Mouse (Mus musculus) hindbrain, embryonic 10.5 days (tissue): ENCODE results near the gene Mcm2. TPM values are rescaled to one million over a fixed set of nuclear protein-coding genes. Genes with fewer than 3 reads are reported as not detected.

Experiments used
- DNase-seq: peaks from one replicate; pipeline ENCODE4 v3.0.0-alpha.2; 2017; ENCODE audit warnings: low spot score
- H3K27ac ChIP-seq: fragments of 300-500 bp; sonication (generic); 2 replicates; pipeline ENCODE4 v1.5.1; 2016; ENCODE audit warnings: mild to moderate bottlenecking, moderate library complexity
- H3K27me3 ChIP-seq: fragments of 300-500 bp; sonication (generic); 2 replicates; pipeline ENCODE4 v1.6.1; 2016; ENCODE audit warnings: mild to moderate bottlenecking; ENCODE audit not compliant: poor library complexity, insufficient read depth, severe bottlenecking
- H3K36me3 ChIP-seq: fragments of 300-500 bp; sonication (generic); 2 replicates; pipeline ENCODE4 v1.6.1; 2016; ENCODE audit warnings: mild to moderate bottlenecking, moderate library complexity
- H3K4me1 ChIP-seq: fragments of 300-500 bp; sonication (generic); replicated peaks from 2 replicates; pipeline ENCODE4 v1.6.1; 2016; ENCODE audit warnings: mild to moderate bottlenecking
- H3K4me3 ChIP-seq: fragments of 300-500 bp; sonication (generic); 2 replicates; pipeline ENCODE4 v1.5.1; 2016; ENCODE audit warnings: mild to moderate bottlenecking, moderate library complexity
- H3K9me3 ChIP-seq: fragments of 300-500 bp; sonication (generic); 2 replicates; pipeline ENCODE4 v1.6.1; 2016; ENCODE audit warnings: mild to moderate bottlenecking, moderate library complexity
- WGBS: fragments of 180-500 bp; shearing (Covaris S2); methylation state at CpG from one replicate; pipeline ENCODE4 v1.1.7; 2016; 5-methylcytosine and 5-hydroxymethylcytosine counted together
- polyA plus RNA-seq: library from polyadenylated mRNA; unstranded; fragments of >200 nt; fragmentation: Nextera tagmentation; extraction: Ambion mirVana; gene quantifications from 2 replicates; pipeline ENCODE4 v1.2.1, GENCODE M21; 2016

Mcm2 gene
- polyA plus RNA-seq, 1 experiment from 2014 or later, result 222 TPM

DNA sequence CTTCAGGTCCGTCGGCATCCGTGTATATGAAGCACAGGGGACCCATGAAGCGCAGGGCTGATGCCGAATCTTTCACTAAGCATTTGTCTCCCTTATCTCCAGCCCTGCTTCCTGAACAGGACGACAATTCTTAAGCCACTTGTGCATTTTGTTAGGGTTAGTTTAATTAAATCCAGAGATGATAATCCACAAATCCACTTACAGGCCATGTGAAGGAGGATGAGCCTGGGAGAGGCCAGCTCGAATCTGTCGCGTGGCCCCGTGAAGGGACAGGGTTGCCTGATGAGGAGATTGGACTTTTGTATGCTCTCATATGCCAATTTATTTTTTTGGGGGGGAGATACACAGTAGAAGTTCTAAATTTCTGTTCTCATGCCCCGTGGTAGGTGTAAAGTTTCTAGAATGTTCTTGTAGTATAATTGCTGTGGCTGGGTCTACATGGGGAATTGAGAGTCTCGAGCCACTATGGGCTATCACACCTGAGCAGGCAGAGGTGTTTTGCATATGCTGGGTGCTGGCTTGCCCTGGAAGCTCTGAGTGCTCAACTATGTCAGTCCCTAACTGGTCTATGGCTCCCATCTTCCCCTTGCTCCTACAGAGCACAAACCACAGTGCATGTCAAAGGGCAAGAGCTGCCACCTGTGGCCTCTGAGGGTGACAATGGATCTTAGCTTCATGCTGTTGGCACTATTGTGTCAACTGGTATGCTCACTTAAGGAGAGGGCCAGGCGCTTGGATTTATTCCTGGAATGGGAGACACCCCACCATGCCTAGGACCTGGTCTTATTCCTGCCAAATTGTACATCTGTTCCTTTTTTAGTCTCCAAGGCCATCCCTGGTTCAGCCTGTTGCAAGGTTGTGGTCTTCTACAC is 38.0 kb upstream of the Mcm2 start:
- no peak overlapping the region for H3K4me3 ChIP-seq
- peaks cover 95% of the 10 kb centered on the region for H3K4me1 ChIP-seq
- peak overlapping the region; percentile 91 for H3K27ac ChIP-seq
- no peaks in the 10 kb centered on the region for H3K9me3 ChIP-seq
- H3K27me3 ChIP-seq, result peaks cover 44% of the 10 kb centered on the region
- DNase-seq, result no peak
- WGBS, result 61% methylated on average over 13 of the region's 13 CpGs
- H3K36me3 ChIP-seq, result no peaks in the 10 kb centered on the region

DNA sequence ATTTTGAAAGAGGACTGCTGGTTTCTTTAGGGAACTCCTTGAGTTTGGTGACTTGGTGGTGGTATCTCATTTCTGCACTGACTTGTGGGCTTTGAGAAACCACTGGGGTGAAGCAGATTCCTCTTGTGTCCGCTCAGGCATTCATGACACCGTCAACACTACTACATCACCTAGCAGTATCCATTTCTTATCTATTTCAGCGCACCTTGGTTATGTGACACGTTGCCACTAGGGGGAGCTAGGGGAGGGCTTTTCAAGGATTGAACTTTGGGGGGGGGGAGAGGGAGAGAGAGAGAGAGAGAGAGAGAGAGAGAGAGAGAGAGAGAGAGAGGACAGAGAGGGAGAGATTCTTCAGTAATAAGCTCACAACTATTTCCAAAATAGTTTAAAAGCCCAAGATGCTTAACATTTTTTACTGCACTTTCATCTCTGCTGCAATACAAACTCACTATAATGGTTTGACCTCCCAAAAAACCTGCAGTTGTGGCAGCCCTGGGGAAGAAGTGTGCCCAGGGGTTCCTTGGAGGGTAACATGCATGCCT is 37.2 kb upstream of the Mcm2 start:
- peak overlapping the region; percentile 91 for H3K27ac ChIP-seq
- no peaks in the 10 kb centered on the region for H3K36me3 ChIP-seq
- H3K27me3 ChIP-seq, result peaks cover 38% of the 10 kb centered on the region
- peaks cover 95% of the 10 kb centered on the region for H3K4me1 ChIP-seq
- WGBS, result 11% methylated on average over 4 of the region's 4 CpGs
- H3K9me3 ChIP-seq, result no peaks in the 10 kb centered on the region
- DNase-seq, result peak; percentile 56
- no peak overlapping the region for H3K4me3 ChIP-seq

DNA sequence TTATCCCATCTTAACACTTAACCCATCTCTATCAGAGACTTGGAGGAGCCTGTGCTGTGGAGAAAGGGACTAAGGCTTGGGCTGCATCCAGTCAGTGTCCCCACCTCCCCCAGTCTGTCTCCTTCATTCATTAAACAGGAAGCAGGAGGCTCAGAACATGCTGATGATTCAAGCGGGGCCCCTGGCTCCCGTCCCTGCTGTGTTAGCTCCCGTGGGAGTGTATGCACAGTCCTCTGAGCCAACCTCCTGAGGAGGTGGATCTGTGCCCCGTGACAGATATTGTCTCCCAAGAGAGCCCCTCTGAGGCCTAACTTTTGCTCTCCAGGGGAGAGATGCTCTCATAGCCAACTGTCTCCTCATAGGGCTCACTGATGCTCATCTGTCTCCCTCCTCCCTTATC is 36.2 kb upstream of the Mcm2 start:
- H3K27ac ChIP-seq, result peak overlapping the region; percentile 93

DNA sequence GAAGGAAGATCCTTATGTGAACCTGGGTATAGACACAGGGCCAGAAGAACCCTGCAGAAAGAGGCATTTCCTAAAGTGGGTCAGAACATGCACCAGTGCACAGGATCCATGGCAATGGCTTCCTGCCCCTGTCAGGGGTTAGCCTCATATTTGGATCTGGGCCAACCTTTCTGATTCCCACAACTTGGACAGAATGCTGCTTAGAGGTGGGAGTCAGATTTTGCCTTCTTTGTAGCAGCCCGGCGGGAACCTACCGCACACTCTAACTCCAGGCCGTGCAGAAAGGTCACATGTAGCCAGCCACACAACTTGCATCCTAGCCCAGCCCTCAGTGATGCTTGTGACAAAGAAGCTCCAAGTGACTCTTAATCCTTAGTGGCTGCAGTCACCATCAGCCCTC is 35.6 kb upstream of the Mcm2 start:
- DNase-seq, result no peak
- peaks cover 35% of the 10 kb centered on the region for H3K27me3 ChIP-seq
- H3K36me3 ChIP-seq, result no peaks in the 10 kb centered on the region
- H3K27ac ChIP-seq, result peak overlapping the region; percentile 93
- H3K9me3 ChIP-seq, result no peaks in the 10 kb centered on the region
- 35% methylated on average over 4 of the region's 4 CpGs for WGBS
- H3K4me1 ChIP-seq, result peaks cover 95% of the 10 kb centered on the region
- no peak overlapping the region for H3K4me3 ChIP-seq

More for the DNA sequence above, 36.2 kb upstream of the Mcm2 start:
- no peak for DNase-seq
- Histone ChIP-seq H3K4me1 (peaks cover 95% of the 10 kb centered on the region), H3K27me3 (peaks cover 35% of the 10 kb centered on the region), H3K36me3 (no peaks in the 10 kb centered on the region), H3K4me3 (no peak overlapping the region), H3K9me3 (no peaks in the 10 kb centered on the region)
- WGBS, result 16% methylated on average over 4 of the region's 4 CpGs

DNA sequence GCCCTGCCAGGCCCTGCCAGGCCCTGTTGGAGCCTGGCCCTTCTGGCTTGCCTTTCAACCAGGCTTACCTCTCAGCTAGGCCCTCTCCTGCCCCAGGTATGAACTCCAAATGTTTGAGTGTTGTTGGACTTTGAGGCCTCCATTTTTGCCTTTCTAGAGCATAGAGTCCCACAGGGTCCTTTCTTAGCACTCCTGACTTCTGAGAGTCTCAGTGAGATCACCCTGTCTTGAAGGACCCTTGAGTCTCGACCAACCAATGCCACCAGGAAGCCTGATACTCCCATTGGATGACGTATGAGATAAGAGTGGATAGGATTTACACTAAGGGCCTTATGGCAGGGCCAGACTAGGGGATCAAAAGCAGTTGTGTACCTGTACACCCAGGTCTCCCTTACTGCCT is 32.9 kb upstream of the Mcm2 start:
- Histone ChIP-seq H3K36me3 (no peaks in the 10 kb centered on the region), H3K9me3 (no peaks in the 10 kb centered on the region), H3K27ac (peak overlapping the region; percentile 93), H3K27me3 (peaks cover 29% of the 10 kb centered on the region), H3K4me3 (no peak overlapping the region), H3K4me1 (peaks cover 94% of the 10 kb centered on the region)
- no peak for DNase-seq
- WGBS, result 78% methylated on average over 2 of the region's 2 CpGs

DNA sequence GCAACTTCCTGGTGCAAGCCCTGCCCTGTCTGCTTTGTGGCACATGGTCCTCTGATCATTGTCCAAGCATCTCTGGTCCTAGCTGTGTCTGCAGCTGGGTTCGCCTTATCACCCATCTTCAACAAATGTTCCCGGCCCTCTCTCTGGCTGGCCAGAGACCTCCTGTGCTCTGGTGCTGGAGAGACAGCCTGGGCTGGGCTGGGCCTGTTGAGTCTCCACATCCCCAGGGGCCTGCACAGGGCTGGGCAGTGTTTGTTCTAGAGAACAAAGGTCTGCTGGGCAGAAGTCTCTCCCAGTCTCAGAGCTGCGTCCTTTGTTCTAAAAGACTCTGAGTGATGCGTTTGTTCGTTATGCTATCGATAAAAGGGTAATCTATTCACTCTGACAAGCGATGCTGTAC is 31.5 kb upstream of the Mcm2 start:
- H3K9me3 ChIP-seq, result no peaks in the 10 kb centered on the region
- peak overlapping the region; percentile 93 for H3K27ac ChIP-seq
- H3K4me1 ChIP-seq, result peaks cover 94% of the 10 kb centered on the region
- WGBS, result 37% methylated on average over 7 of the region's 7 CpGs
- no peak overlapping the region for H3K4me3 ChIP-seq
- H3K27me3 ChIP-seq, result peaks cover 23% of the 10 kb centered on the region
- no peaks in the 10 kb centered on the region for H3K36me3 ChIP-seq
- DNase-seq, result peak; percentile 63

DNA sequence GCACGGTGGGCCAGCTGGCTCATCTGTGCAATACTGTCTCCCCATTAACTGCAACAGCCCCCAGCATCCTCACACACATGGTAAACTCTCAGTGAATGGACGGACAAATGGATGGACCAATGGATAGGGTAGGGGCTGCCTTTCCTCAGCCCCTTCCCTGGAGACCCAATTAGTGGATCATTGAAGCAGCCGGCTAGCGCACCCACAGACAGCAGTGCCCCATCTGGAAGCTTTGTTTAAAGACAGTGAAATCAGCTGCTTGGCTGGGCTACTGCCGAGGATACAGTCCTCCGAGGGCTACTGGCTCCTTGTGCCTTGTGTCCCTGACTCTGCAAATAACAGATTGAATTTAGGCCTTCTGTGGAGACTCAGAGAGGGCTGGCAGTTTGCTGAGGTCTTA is 30.9 kb upstream of the Mcm2 start:
- WGBS, result 48% methylated on average over 6 of the region's 6 CpGs
- peak; percentile 54 for DNase-seq
- Histone ChIP-seq H3K9me3 (no peaks in the 10 kb centered on the region), H3K4me3 (no peak overlapping the region), H3K36me3 (no peaks in the 10 kb centered on the region), H3K27me3 (peaks cover 18% of the 10 kb centered on the region; the same call in 1 of the 2 replicates), H3K4me1 (peaks cover 94% of the 10 kb centered on the region), H3K27ac (peak overlapping the region; percentile 93)

DNA sequence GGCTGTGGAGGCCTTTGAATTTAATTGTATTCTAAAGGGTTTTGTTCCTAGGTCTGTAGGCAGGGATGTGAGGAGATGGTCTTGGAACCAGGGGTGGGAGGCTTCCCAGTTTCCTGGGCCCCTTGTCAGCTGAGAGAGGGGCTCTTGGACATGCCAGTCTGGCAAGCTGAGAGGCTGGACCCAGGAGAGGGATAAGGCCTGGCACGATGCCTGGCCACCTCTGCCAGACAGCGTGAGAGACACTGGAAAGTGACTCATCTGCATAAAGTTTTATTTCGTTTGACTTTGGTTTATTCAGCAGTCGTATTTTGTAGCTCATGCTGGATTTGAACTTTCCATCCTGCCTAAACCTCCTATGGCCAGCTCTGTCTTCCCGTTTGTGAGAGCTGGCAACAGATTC is 30.0 kb upstream of the Mcm2 start:
- Histone ChIP-seq H3K4me1 (peaks cover 94% of the 10 kb centered on the region), H3K27me3 (peaks cover 10% of the 10 kb centered on the region; the same call in 1 of the 2 replicates), H3K4me3 (no peak overlapping the region), H3K9me3 (no peaks in the 10 kb centered on the region), H3K36me3 (no peaks in the 10 kb centered on the region), H3K27ac (peak overlapping the region; percentile 93)
- 84% methylated on average over 5 of the region's 5 CpGs for WGBS
- no peak for DNase-seq

DNA sequence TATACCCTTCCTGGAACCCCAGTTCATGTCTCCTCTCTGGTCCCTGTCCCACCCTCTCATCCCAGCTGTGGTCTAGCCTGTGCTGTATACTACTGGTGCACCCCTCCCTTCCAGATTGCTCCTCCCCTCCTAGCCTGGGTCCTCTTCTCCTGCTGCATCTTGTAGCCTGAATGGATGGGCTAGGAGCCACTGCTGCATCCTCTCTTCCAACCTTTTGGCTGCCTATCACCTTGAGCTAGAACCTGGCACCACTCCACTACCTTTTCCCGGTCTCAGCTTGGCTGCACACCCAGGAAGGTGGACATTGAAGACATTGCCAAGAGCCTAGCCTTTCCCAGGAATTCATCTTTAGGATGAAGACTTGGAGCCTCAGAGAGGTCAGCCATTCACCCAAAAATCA is 29.4 kb upstream of the Mcm2 start:
- Histone ChIP-seq H3K4me3 (no peak overlapping the region), H3K27ac (peak overlapping the region; percentile 93), H3K9me3 (no peaks in the 10 kb centered on the region), H3K36me3 (no peaks in the 10 kb centered on the region), H3K4me1 (peaks cover 91% of the 10 kb centered on the region), H3K27me3 (peaks cover 5% of the 10 kb centered on the region; the same call in 1 of the 2 replicates)
- DNase-seq, result no peak
- 91% methylated on average over 1 of the region's 1 CpGs for WGBS

DNA sequence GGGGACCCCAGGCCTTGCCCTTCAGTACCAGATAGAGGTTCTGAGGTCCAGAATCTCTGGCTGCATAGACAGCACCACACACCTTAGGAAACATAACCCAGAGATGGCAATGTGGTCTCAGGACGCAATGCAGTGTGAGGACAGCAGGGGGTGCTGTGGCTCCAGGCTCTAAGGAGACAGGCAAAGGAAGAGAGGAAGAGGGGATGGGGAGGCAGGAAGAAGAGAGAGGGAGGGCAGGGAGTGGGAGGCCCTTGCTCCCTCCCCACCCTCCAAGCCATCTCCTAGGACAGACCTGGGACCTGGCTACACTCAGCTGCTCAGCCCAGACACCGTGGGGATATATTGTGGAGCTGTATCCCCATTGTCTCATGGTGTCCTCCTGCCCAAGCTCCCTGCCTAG is 29.0 kb upstream of the Mcm2 start:
- Histone ChIP-seq H3K36me3 (no peaks in the 10 kb centered on the region), H3K4me3 (no peak overlapping the region), H3K27ac (peak overlapping the region; percentile 93), H3K9me3 (no peaks in the 10 kb centered on the region), H3K4me1 (peaks cover 86% of the 10 kb centered on the region), H3K27me3 (peaks cover 3% of the 10 kb centered on the region; the same call in 1 of the 2 replicates)
- peak; percentile 84 for DNase-seq
- 10% methylated on average over 2 of the region's 2 CpGs for WGBS

DNA sequence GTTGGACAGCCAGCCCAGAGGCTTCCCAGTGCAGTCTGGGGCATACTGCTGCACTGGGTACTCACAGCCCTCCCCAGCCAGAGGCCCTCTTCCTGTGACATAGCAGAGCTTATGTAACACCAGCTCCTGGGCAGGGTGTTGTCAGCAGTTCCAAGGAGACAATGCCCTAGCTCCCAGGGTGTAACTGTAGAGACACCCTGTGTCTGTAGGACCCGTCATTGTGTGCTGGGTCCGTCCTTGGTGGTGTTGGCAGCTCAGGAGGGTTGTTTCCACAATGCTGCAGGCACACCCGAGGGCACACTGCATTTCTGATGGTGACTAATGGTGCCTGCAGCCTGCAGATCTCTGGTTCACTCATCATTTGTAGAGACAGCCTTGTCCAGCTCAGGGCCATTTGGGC is 28.3 kb upstream of the Mcm2 start:
- peak overlapping the region; percentile 93 for H3K27ac ChIP-seq
- no peaks in the 10 kb centered on the region; the same call in 1 of the 2 replicates for H3K27me3 ChIP-seq
- H3K9me3 ChIP-seq, result no peaks in the 10 kb centered on the region
- H3K36me3 ChIP-seq, result no peaks in the 10 kb centered on the region
- DNase-seq, result no peak
- H3K4me3 ChIP-seq, result no peak overlapping the region
- peaks cover 81% of the 10 kb centered on the region for H3K4me1 ChIP-seq
- WGBS, result 56% methylated on average over 3 of the region's 3 CpGs

DNA sequence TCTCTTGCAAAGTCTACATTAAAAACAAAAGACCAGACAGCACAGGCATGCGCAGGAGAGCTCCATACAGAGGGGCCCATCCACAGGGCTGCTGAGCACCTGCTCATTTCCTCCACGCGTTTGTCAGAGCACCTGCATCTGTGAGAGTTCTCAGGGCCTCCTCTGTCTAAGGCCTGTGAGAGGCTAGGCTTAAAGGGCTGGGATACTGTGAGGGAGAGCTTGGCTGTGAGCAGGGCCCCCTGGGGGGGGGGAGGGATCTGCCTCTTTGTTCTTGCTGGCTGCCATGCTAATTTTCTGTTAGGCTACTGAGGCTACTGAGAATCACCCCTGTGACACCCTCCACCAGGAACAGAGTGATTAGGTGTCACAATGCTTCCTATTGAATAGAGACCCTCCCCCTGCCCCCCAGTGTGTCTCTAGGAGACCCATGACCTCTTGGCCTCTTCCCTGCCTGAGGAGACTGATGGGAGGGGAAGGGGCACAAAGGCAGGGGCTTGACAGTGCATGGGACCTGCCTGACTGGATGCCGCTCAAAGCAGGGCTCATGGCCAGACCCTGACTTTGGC is 27.1 kb upstream of the Mcm2 start:
- 2% methylated on average over 4 of the region's 4 CpGs for WGBS
- H3K4me1 ChIP-seq, result peaks cover 78% of the 10 kb centered on the region
- H3K4me3 ChIP-seq, result peak overlapping the region; percentile 29
- H3K27ac ChIP-seq, result peak overlapping the region; percentile 93
- H3K36me3 ChIP-seq, result no peaks in the 10 kb centered on the region
- H3K27me3 ChIP-seq, result no peaks in the 10 kb centered on the region; the same call in 1 of the 2 replicates
- peak; percentile 90 for DNase-seq
- H3K9me3 ChIP-seq, result no peaks in the 10 kb centered on the region
